Mouse (Mus musculus): Measurements from ENCODE around the gene H2-M10.6.

H2-M10.6 gene

GRCm38 (mm10) chr17:36840961-36841445 is 29.0 kb downstream of the H2-M10.6 start:
- DNase-seq (ENCODE audit: low read depth, low spot score) = no peak

- no peak for DNase-seq (ENCODE audit: low read depth, low spot score)
These were observed 31.7 kb downstream of the H2-M10.6 start for GRCm38 (mm10) chr17:36843696-36844095.

- peak; percentile 45 for DNase-seq (ENCODE audit: low read depth, low spot score)
These were observed 32.3 kb downstream of the H2-M10.6 start for GRCm38 (mm10) chr17:36844286-36844719.

GRCm38 (mm10) chr17:36844725-36845124 is 32.8 kb downstream of the H2-M10.6 start:
- no peak for DNase-seq (ENCODE audit: low read depth, low spot score)

GRCm38 (mm10) chr17:36848911-36849310 is 36.9 kb downstream of the H2-M10.6 start:
- DNase-seq (ENCODE audit: low read depth, low spot score) = no peak

- DNase-seq (ENCODE audit: low read depth, low spot score) = no peak
These were observed 38.0 kb downstream of the H2-M10.6 start for GRCm38 (mm10) chr17:36849992-36850391.

GRCm38 (mm10) chr17:36851200-36851599 is 39.2 kb downstream of the H2-M10.6 start:
- no peak for DNase-seq (ENCODE audit: low read depth, low spot score)

- no peak for DNase-seq (ENCODE audit: low read depth, low spot score)
These were observed 39.7 kb downstream of the H2-M10.6 start for GRCm38 (mm10) chr17:36851627-36852026.

- no peak for DNase-seq (ENCODE audit: low read depth, low spot score)
These were observed 43.5 kb downstream of the H2-M10.6 start for GRCm38 (mm10) chr17:36855484-36855883.

- no peak for DNase-seq (ENCODE audit: low read depth, low spot score)
These were observed 44.3 kb downstream of the H2-M10.6 start for GRCm38 (mm10) chr17:36856236-36856635.

- no peak for DNase-seq (ENCODE audit: low read depth, low spot score)
These were observed 46.2 kb downstream of the H2-M10.6 start for GRCm38 (mm10) chr17:36858181-36858580.

- no peak for DNase-seq (ENCODE audit: low read depth, low spot score)
These were observed 49.7 kb downstream of the H2-M10.6 start for GRCm38 (mm10) chr17:36861680-36862079.
